Mouse (Mus musculus) lung, embryonic 16.5 days (tissue): ENCODE data around the gene Nrbf2. TPM values are rescaled to one million over a fixed set of nuclear protein-coding genes. Genes with fewer than 3 reads are reported as not detected.

ENCODE experiments used
- ATAC-seq: fragments of 200-750 bp; cut with Nextera tagmentation; 2 replicates; pipeline ENCODE4 v1.8.0; 2017; ENCODE audit warnings: low read depth, mild to moderate bottlenecking, moderate library complexity
- H3K27ac ChIP-seq: fragments of 300-500 bp; sonication (generic); 2 replicates; pipeline ENCODE4 v1.5.1; 2014; ENCODE audit warnings: mild to moderate bottlenecking, control low read depth, low read length
- H3K27me3 ChIP-seq: fragments of 300-500 bp; sonication (generic); 2 replicates; pipeline ENCODE4 v1.6.1; 2014; ENCODE audit warnings: low read depth, low read length, mixed read lengths; ENCODE audit not compliant: control insufficient read depth, insufficient read depth
- H3K36me3 ChIP-seq: fragments of 300-500 bp; sonication (generic); 2 replicates; pipeline ENCODE4 v1.6.1; 2014; ENCODE audit warnings: low read length; ENCODE audit not compliant: control insufficient read depth, insufficient read depth
- H3K4me1 ChIP-seq: fragments of 300-500 bp; sonication (generic); replicated peaks from 2 replicates; pipeline ENCODE4 v1.6.1; 2014; ENCODE audit warnings: low read length, mixed read lengths; ENCODE audit not compliant: control insufficient read depth, insufficient read depth
- H3K4me2 ChIP-seq: fragments of 300-500 bp; sonication (generic); 2 replicates; pipeline ENCODE4 v1.6.1; 2014; ENCODE audit warnings: low read depth, low read length, control low read depth
- H3K4me3 ChIP-seq: fragments of 300-500 bp; sonication (generic); 2 replicates; pipeline ENCODE4 v1.5.1; 2014; ENCODE audit warnings: mild to moderate bottlenecking, low read length, control low read depth
- H3K9ac ChIP-seq: fragments of 300-500 bp; sonication (generic); 2 replicates; pipeline ENCODE4 v1.6.1; 2014; ENCODE audit warnings: low read length, control low read depth
- H3K9me3 ChIP-seq: fragments of 300-500 bp; sonication (generic); 2 replicates; pipeline ENCODE4 v1.6.1; 2016; ENCODE audit warnings: low read length; ENCODE audit not compliant: control insufficient read depth
- WGBS: fragments of 180-500 bp; shearing (Covaris S2); extraction: QIAGEN DNeasy Blood & Tissue Kit; methylation state at CpG from one replicate; pipeline ENCODE4 v1.1.7; 2014; 5-methylcytosine and 5-hydroxymethylcytosine counted together
- polyA plus RNA-seq: library from polyadenylated mRNA; unstranded; fragments of >200 nt; fragmentation: Nextera tagmentation; extraction: Ambion mirVana; gene quantifications from 2 replicates; pipeline ENCODE4 v1.2.1, GENCODE M21; 2015

The Nrbf2 gene
- polyA plus RNA-seq, 1 experiment from 2014 or later: 39.5 TPM

GRCm38 (mm10) chr10:67226543-67226942 is 58.6 kb downstream of the Nrbf2 start:
- H3K4me1 ChIP-seq: no peaks in the 10 kb centered on the region; the same call in 1 of the 2 replicates
- no peak overlapping the region for H3K4me2 ChIP-seq
- 72% methylated on average over 14 of the region's 14 CpGs for WGBS
- ATAC-seq: no peak
- H3K27ac ChIP-seq: peak overlapping the region; percentile 23; the same call in 1 of the 2 replicates
- H3K27me3 ChIP-seq: no peaks in the 10 kb centered on the region
- H3K36me3 ChIP-seq: peaks cover 22% of the 10 kb centered on the region
- H3K9me3 ChIP-seq: no peaks in the 10 kb centered on the region
- H3K9ac ChIP-seq: no peak overlapping the region
- no peak overlapping the region for H3K4me3 ChIP-seq

DNA sequence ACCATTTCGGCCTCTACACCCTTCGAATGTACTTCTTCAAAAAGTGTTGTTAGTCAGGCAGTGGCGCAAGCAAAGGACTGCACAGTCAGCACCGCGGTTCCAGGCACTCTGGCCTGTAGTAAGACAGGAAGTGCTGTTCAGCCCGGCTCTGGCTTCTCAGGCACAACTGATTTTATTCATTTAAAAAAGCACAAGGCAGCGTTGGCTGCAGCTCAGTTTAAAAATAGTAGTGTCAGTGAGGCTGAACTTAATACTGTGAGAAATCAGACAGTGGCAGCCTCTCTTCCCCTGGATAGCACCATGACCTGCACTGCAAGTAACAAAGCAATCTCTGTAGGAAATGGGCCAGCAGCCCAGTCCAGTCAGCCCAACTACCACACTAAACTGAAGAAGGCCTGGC is 59.0 kb downstream of the Nrbf2 start:
- Histone ChIP-seq H3K27ac (peak overlapping the region; percentile 23), H3K4me1 (no peaks in the 10 kb centered on the region; the same call in 1 of the 2 replicates), H3K4me3 (no peak overlapping the region), H3K9ac (no peak overlapping the region), H3K9me3 (no peaks in the 10 kb centered on the region), H3K4me2 (no peak overlapping the region), H3K27me3 (no peaks in the 10 kb centered on the region), H3K36me3 (peaks cover 22% of the 10 kb centered on the region)
- ATAC-seq: peak; percentile 78
- 47% methylated on average over 7 of the region's 7 CpGs for WGBS

DNA sequence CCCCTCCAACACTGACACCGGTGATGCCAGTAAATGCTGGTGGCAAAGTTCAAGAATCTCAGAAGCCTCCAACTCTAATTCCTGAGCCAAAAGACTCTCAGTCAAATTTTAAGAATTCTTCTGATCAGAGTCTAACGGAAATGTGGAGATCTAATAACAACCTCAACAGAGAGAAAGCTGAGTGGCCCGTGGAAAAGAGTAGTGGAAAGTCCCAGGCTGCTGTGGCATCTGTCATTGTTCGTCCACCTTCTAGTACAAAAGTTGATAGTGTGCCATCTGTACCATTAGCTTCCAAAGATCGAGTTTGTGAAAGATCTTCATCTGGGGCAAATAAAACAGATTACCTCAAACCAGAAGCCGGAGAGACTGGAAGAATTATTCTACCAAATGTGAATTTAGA is 59.6 kb downstream of the Nrbf2 start:
- 84% methylated on average over 6 of the region's 6 CpGs for WGBS
- Histone ChIP-seq H3K27me3 (no peaks in the 10 kb centered on the region), H3K4me2 (no peak overlapping the region), H3K4me3 (no peak overlapping the region), H3K9me3 (no peaks in the 10 kb centered on the region), H3K27ac (peak overlapping the region; percentile 23), H3K36me3 (peaks cover 20% of the 10 kb centered on the region), H3K4me1 (no peaks in the 10 kb centered on the region; the same call in 1 of the 2 replicates), H3K9ac (no peak overlapping the region)
- ATAC-seq: no peak

- Histone ChIP-seq H3K27ac (no peak overlapping the region), H3K36me3 (peaks cover 29% of the 10 kb centered on the region), H3K9ac (no peak overlapping the region), H3K27me3 (no peaks in the 10 kb centered on the region), H3K4me2 (no peak overlapping the region), H3K4me1 (no peaks in the 10 kb centered on the region; the same call in 1 of the 2 replicates), H3K4me3 (no peak overlapping the region), H3K9me3 (no peaks in the 10 kb centered on the region)
- 67% methylated on average over 3 of the region's 4 CpGs for WGBS
- no peak for ATAC-seq
Observed at GRCm38 (mm10) chr10:67223942-67224341, 61.2 kb downstream of the Nrbf2 start.

DNA sequence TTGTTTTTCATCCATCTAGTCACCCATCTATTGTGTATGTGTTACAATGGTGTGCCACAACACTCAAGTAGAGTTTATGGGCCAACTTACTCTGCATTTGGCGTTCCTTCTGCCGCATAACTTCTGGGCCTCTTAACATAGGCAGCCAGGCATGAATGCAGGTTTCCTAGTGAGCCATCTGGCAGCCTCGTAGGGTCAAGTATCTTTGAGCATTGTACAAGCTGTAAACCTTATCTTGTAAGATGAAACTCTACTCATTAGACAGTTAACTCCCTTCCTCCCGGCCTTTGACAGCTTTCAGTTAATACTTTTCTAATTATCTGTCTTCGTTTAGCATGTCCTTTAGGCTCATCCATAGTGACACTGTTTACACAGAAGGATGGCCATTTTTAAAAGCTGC is 63.8 kb downstream of the Nrbf2 start:
- WGBS: 49% methylated on average over 5 of the region's 5 CpGs
- no peak overlapping the region for H3K9ac ChIP-seq
- H3K4me3 ChIP-seq: no peak overlapping the region
- H3K36me3 ChIP-seq: peaks cover 26% of the 10 kb centered on the region
- no peaks in the 10 kb centered on the region for H3K27me3 ChIP-seq
- no peak overlapping the region for H3K27ac ChIP-seq
- no peak for ATAC-seq
- H3K9me3 ChIP-seq: no peaks in the 10 kb centered on the region
- no peak overlapping the region for H3K4me2 ChIP-seq
- H3K4me1 ChIP-seq: no peaks in the 10 kb centered on the region; the same call in 1 of the 2 replicates

GRCm38 (mm10) chr10:67220251-67220650 is 64.9 kb downstream of the Nrbf2 start:
- 59% methylated on average over 4 of the region's 4 CpGs for WGBS
- peaks cover 23% of the 10 kb centered on the region for H3K36me3 ChIP-seq
- H3K4me2 ChIP-seq: no peak overlapping the region
- ATAC-seq: peak; percentile 71
- H3K27ac ChIP-seq: no peak overlapping the region
- no peak overlapping the region for H3K9ac ChIP-seq
- H3K9me3 ChIP-seq: no peaks in the 10 kb centered on the region
- H3K4me3 ChIP-seq: no peak overlapping the region
- H3K4me1 ChIP-seq: no peaks in the 10 kb centered on the region
- no peaks in the 10 kb centered on the region for H3K27me3 ChIP-seq

GRCm38 (mm10) chr10:67218873-67219565 is 66.1 kb downstream of the Nrbf2 start:
- peaks cover 13% of the 10 kb centered on the region for H3K36me3 ChIP-seq
- H3K9ac ChIP-seq: no peak overlapping the region

GRCm38 (mm10) chr10:67216872-67217271 is 68.2 kb downstream of the Nrbf2 start:
- Histone ChIP-seq H3K27ac (no peak overlapping the region), H3K9ac (no peak overlapping the region), H3K4me2 (no peak overlapping the region), H3K27me3 (no peaks in the 10 kb centered on the region), H3K4me3 (no peak overlapping the region), H3K4me1 (0 out of 2 replicates have a peak, but pooled peaks cover 2% of the 10 kb centered on the region), H3K9me3 (no peaks in the 10 kb centered on the region), H3K36me3 (peaks cover 13% of the 10 kb centered on the region)
- no peak for ATAC-seq
- WGBS: 80% methylated on average over 3 of the region's 3 CpGs

More at GRCm38 (mm10) chr10:67218873-67219565, 66.1 kb downstream of the Nrbf2 start:
- Histone ChIP-seq H3K4me1 (0 out of 2 replicates have a peak, but pooled peaks cover under 1% of the 10 kb centered on the region), H3K4me2 (no peak overlapping the region), H3K9me3 (no peaks in the 10 kb centered on the region), H3K27ac (no peak overlapping the region), H3K27me3 (no peaks in the 10 kb centered on the region), H3K4me3 (no peak overlapping the region)
- WGBS: 90% methylated on average over 18 of the region's 18 CpGs
- no peak for ATAC-seq
